Mouse (Mus musculus): ENCODE results near the gene Gm20518.

DNA sequence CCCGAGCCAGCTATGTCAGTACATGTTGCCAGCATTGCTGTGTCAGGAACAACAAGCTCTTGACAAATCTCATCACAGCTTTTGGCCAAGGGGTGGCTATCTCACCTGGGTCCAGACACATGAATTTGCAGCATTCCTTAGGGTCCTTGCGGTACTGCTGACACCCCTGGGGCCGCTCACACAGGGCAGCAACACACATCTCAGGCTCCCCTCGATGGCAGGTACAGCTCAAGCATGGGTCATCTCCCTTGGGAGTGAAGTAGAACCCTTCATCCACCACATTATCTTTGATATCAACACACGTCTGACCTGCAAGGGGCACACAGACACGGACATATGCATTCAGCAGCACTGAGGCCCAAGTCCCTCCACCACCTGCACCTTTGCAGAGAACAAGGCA, 42.0 kb downstream of the Gm20518 start:
- TF ChIP-seq ZNF384 (IDR thresholded peaks at IDR 0.05; ENCODE audit: low read depth, low read length) = no peak
- no peak for TF ChIP-seq CHD2 (IDR thresholded peaks at IDR 0.05; ENCODE audit: low read depth, low read length)
- TF ChIP-seq ZC3H11A (IDR thresholded peaks at IDR 0.05; ENCODE audit: borderline replicate concordance, low read depth, low read length) = no peak

All from ES-E14 (cell line).